Mouse (Mus musculus): ENCODE results near the gene Tle2.

The Tle2 gene

GRCm38 (mm10) chr10:81604968-81605665, 30.8 kb downstream of the Tle2 start:
- DNase-seq (ENCODE audit: low spot score in 2 of 2): peak; percentile 77 to 84

GRCm38 (mm10) chr10:81605666-81605973, 31.3 kb downstream of the Tle2 start:
- DNase-seq (ENCODE audit: low spot score in 2 of 2): no peak

GRCm38 (mm10) chr10:81605974-81606751, 31.8 kb downstream of the Tle2 start, which contains the start of gene BC025920:
BC025920 (plus strand) TSS chr10:81606270.
- DNase-seq (ENCODE audit: low spot score in 2 of 2): peak; percentile 91

GRCm38 (mm10) chr10:81608308-81608707, 33.9 kb downstream of the Tle2 start:
- no peak for DNase-seq (ENCODE audit: low spot score in 2 of 2)

- no peak for DNase-seq (ENCODE audit: low spot score in 2 of 2)
Observed at GRCm38 (mm10) chr10:81612779-81613178, 38.4 kb downstream of the Tle2 start.

GRCm38 (mm10) chr10:81615486-81615885, 41.1 kb downstream of the Tle2 start:
- DNase-seq (ENCODE audit: low spot score in 2 of 2): no peak

GRCm38 (mm10) chr10:81619976-81620375, 45.6 kb downstream of the Tle2 start:
- DNase-seq (ENCODE audit: low spot score in 2 of 2): no peak

- no peak for DNase-seq (ENCODE audit: low spot score in 2 of 2)
Observed at GRCm38 (mm10) chr10:81620786-81621185, 46.4 kb downstream of the Tle2 start.

GRCm38 (mm10) chr10:81623441-81623840, 49.1 kb downstream of the Tle2 start:
- DNase-seq (ENCODE audit: low spot score in 2 of 2): no peak

GRCm38 (mm10) chr10:81626101-81626993, 52.0 kb downstream of the Tle2 start:
- no peak for DNase-seq (ENCODE audit: low spot score in 2 of 2)

- peak; percentile 89 to 90 for DNase-seq (ENCODE audit: low spot score in 2 of 2)
Observed at GRCm38 (mm10) chr10:81626994-81627835, 52.9 kb downstream of the Tle2 start, which contains the start of gene Sirt6. Sirt6 (minus strand) TSS chr10:81627797.

GRCm38 (mm10) chr10:81627836-81628220, 53.5 kb downstream of the Tle2 start:
- DNase-seq (ENCODE audit: low spot score in 2 of 2): no peak

- no peak for DNase-seq (ENCODE audit: low spot score in 2 of 2)
Observed at GRCm38 (mm10) chr10:81628390-81628789, 54.0 kb downstream of the Tle2 start, which contains the start of gene Ankrd24. Ankrd24 (plus strand) TSS chr10:81628540.

GRCm38 (mm10) chr10:81633253-81634099, 59.1 kb downstream of the Tle2 start:
- DNase-seq (ENCODE audit: low spot score in 2 of 2): peak; percentile 67 to 80

- DNase-seq (ENCODE audit: low spot score in 2 of 2): no peak
Observed at GRCm38 (mm10) chr10:81636338-81636737, 62.0 kb downstream of the Tle2 start.

GRCm38 (mm10) chr10:81638101-81638500, 63.7 kb downstream of the Tle2 start:
- DNase-seq (ENCODE audit: low spot score in 2 of 2): no peak
